8 mouse cellular contexts compared by ENCODE assay signal in the genomic region with DNA sequence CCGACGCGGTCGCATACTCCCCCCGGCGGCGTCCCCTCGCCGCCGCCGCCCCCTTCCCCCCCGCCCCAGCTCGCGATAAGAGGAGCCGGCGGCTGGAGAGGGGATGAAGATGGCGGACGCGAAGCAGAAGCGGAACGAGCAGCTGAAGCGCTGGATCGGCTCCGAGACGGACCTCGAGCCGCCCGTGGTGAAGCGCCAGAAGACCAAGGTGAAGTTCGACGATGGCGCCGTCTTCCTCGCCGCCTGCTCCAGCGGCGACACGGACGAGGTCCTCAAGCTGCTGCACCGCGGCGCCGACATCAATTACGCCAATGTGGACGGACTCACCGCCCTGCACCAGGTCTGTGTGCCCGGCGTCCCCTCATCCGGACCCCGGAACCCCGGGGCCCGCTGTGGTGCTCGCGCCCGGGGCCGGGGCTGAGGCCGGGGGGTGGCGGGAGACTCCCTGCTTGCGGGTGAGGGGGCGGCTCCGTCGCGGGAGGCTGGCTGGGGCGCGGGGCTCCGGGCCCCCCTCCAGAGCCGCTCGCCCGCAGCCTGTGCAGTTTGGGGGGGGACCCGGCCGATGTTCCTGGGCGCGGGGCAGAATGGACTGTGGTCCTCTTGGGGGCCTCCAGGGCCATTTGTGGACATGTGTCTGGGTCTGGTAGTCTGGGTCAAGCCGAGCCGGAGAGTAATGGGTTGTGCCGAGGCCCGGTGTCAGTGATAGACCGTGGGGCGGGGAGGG. TPM values are rescaled to one million over a fixed set of nuclear protein-coding genes. Genes with fewer than 3 reads are reported as not detected.
DNase-seq lines count a peak whose midpoint lies in the region; ATAC-seq and TF ChIP-seq lines count a peak whose summit lies in the region.

No protein-coding gene starts in this region.

- H3K79me2 ChIP-seq in CH12.LX (replicated peaks; ENCODE audit: control insufficient read depth, extremely low read depth, insufficient read depth, poor library complexity, severe bottlenecking) (peaks cover 35% of the 10 kb centered on the region), macrophage (ENCODE audit: inconsistent target) (peaks cover 49% of the 10 kb centered on the region)

- peak; percentile 40 for ATAC-seq in kidney, postnatal 0 days (replicated peaks; ENCODE audit: low FRiP score, low read depth)

- peak overlapping the region; percentile 55; the same call in 1 of the 2 replicates for H3K4me2 ChIP-seq in CH12.LX (ENCODE audit: insufficient read depth, low read depth, poor library complexity, severe bottlenecking)
- peak overlapping the region; percentile 75 for H3K4me2 ChIP-seq in kidney, postnatal 0 days (ENCODE audit: low read length)

- H3K27ac ChIP-seq in CH12.LX (ENCODE audit: insufficient read depth, low read depth) (peak overlapping the region; percentile 90), macrophage (peak overlapping the region; percentile 64)
- H3K27ac ChIP-seq in heart, embryonic 10.5 days, result peak overlapping the region; percentile 100
- peak overlapping the region; percentile 98 for H3K27ac ChIP-seq in kidney, postnatal 0 days

- TF ChIP-seq EP300 in CH12.LX (IDR thresholded peaks at IDR 0.05; ENCODE audit: low read length), result no peak

- TF ChIP-seq RAD21 in CH12.LX (IDR thresholded peaks at IDR 0.05; ENCODE audit: low read depth, low read length), result no peak

- TF ChIP-seq CTCF in CH12.LX (conservative IDR thresholded peaks at IDR 0.05 in 1 of 2, IDR thresholded peaks at IDR 0.05 in 1 of 2; ENCODE audit: low read depth in 2 of 2, low read length in 2 of 2), result no peak
- no peak for TF ChIP-seq CTCF in kidney, postnatal 0 days (IDR thresholded peaks at IDR 0.05; ENCODE audit: low read depth)

- under 1% methylated on average over 61 of the region's 79 CpGs for WGBS in heart, embryonic 10.5 days
- WGBS in kidney, postnatal 0 days, result 1% methylated on average over 71 of the region's 79 CpGs
- WGBS in macrophage (ENCODE audit: missing documents), result 0% methylated on average over 48 of the region's 79 CpGs

- in situ Hi-C loops in CH12.LX (cut with MboI; ENCODE audit: low pct_ligation_motif_present, low pct_unique_long_range_greater_than_20kb, low sequenced_read_pairs), result no loop called here

- no peak for TF ChIP-seq POLR2A in CH12.LX (IDR thresholded peaks at IDR 0.05; ENCODE audit: low read depth, low read length)

- H3K4me1 ChIP-seq in CH12.LX (ENCODE audit: control insufficient read depth in 1 of 2, insufficient read depth in 2 of 2), result peaks cover 0 to 31% of the 10 kb centered on the region in 2 experiments; a peak in 3 of 4 replicates
- H3K4me1 ChIP-seq in heart, embryonic 10.5 days, result peaks cover 23% of the 10 kb centered on the region; the same call in 1 of the 2 replicates
- 0 out of 2 replicates have a peak, but pooled peaks cover 6% of the 10 kb centered on the region for H3K4me1 ChIP-seq in kidney, postnatal 0 days (replicated peaks; ENCODE audit: insufficient read depth, low read length)

- H3K9me3 ChIP-seq in CH12.LX (replicated peaks; ENCODE audit: low read length), result no peaks in the 10 kb centered on the region
- no peaks in the 10 kb centered on the region for H3K9me3 ChIP-seq in heart, embryonic 10.5 days
- H3K9me3 ChIP-seq in kidney, postnatal 0 days (replicated peaks; ENCODE audit: low read length), result no peaks in the 10 kb centered on the region

- peak overlapping the region; percentile 100 for H3K9ac ChIP-seq in CH12.LX (ENCODE audit: insufficient read depth, low read depth)
- peak overlapping the region; percentile 99 for H3K9ac ChIP-seq in kidney, postnatal 0 days (ENCODE audit: low read depth, low read length)

- H3K4me3 ChIP-seq in CH12.LX (replicated peaks in 1 of 3; ENCODE audit: low read depth in 2 of 3, low read length in 2 of 3, poor library complexity in 1 of 3) (peak overlapping the region; percentile 90 to 97 (median 94)), macrophage (ENCODE audit: inconsistent target) (peak overlapping the region; percentile 95)
- peak overlapping the region; percentile 100 for H3K4me3 ChIP-seq in heart, embryonic 10.5 days
- H3K4me3 ChIP-seq in kidney, postnatal 0 days (replicated peaks; ENCODE audit: low read depth, low read length), result peak overlapping the region; percentile 100

- DNase-seq in cerebellum, adult 11-12 months, result peak; percentile 70
- DNase-seq in cerebellum, adult 11 months, result no peak
- DNase-seq in CH12.LX (ENCODE audit: extremely low read depth), result no peak
- peak; percentile 76 for DNase-seq in cerebellum, adult 9-11 months
- peak; percentile 82 for DNase-seq in heart, embryonic 10.5 days (ENCODE audit: low spot score)
- DNase-seq in kidney, postnatal 0 days (ENCODE audit: low spot score), result peak; percentile 51
- DNase-seq in spleen, postnatal 14 days (ENCODE audit: low spot score in 2 of 2), result peak; percentile 45 to 54

- H3K27me3 ChIP-seq in CH12.LX (replicated peaks), result no peaks in the 10 kb centered on the region
- H3K27me3 ChIP-seq in heart, embryonic 10.5 days (ENCODE audit: insufficient read depth, poor library complexity, severe bottlenecking), result no peaks in the 10 kb centered on the region
- H3K27me3 ChIP-seq in kidney, postnatal 0 days (ENCODE audit: insufficient read depth, low read length), result no peaks in the 10 kb centered on the region

- dilution Hi-C loops in CH12.LX (cut with MboI; ENCODE audit: extremely low pct_ligation_motif_present, extremely low pct_unique_long_range_greater_than_20kb, low sequenced_read_pairs), result no loop called here

- peaks cover 0 to 10% of the 10 kb centered on the region in 2 experiments for H3K36me3 ChIP-seq in CH12.LX (replicated peaks in 1 of 2; ENCODE audit: control insufficient read depth in 1 of 2, insufficient read depth in 1 of 2, low read length in 1 of 2)
- H3K36me3 ChIP-seq in heart, embryonic 10.5 days, result no peaks in the 10 kb centered on the region
- no peaks in the 10 kb centered on the region for H3K36me3 ChIP-seq in kidney, postnatal 0 days (ENCODE audit: insufficient read depth, low read length)
- H3K36me3 ChIP-seq in macrophage (ENCODE audit: inconsistent target), result no peaks in the 10 kb centered on the region

TF ChIP-seq in CH12.LX, 34 proteins besides CTCF, POLR2A, EP300 and RAD21:
- TF ChIP-seq TCF12 (IDR thresholded peaks at IDR 0.05; ENCODE audit: low read depth, low read length) (peak; percentile 8; the same call in 1 of the 2 replicates), MXI1 (IDR thresholded peaks at IDR 0.05; ENCODE audit: low read depth, low read length) (0 out of 2 replicates have a peak, but pooled peaks have one; percentile 63), HCFC1 (IDR thresholded peaks at IDR 0.05; ENCODE audit: low read depth, low read length) (no peak), MEF2A (IDR thresholded peaks at IDR 0.05; ENCODE audit: borderline replicate concordance, low read depth, low read length) (no peak; the same call in 1 of the 2 replicates), JUN (IDR thresholded peaks at IDR 0.05; ENCODE audit: insufficient read depth, low read depth, low read length) (no peak), SIN3A (IDR thresholded peaks at IDR 0.05; ENCODE audit: low read length) (peak; percentile 54; the same call in 1 of the 2 replicates)

RNA-seq across cellular contexts. Expression of gene Ppp1r12a, which starts 0.5 kb away (rescaled TPM):
- total RNA-seq in CH12.LX (2012; rRNA removed) (34.4 and 41.8 TPM in 2 replicates), CH12.LX (2014; rRNA removed) (70.8 and 79.8 TPM in 2 replicates)
- polyA plus RNA-seq in CH12.LX (2012; ENCODE audit: insufficient read length, low read depth) (59.7 and 60.0 TPM in 2 replicates), macrophage (2018) (62.6 to 123 TPM (median 70.0 TPM) in 3 replicates)
- 110 and 112 TPM in 2 replicates for polyA plus RNA-seq in heart, embryonic 10.5 days (2016; fragmentation: Nextera tagmentation; extraction: Ambion mirVana)
- polyA plus RNA-seq in kidney, postnatal 0 days (2015; fragmentation: Nextera tagmentation; extraction: Ambion mirVana), result 74.0 and 76.7 TPM in 2 replicates
- 100 to 1,000 TPM; 199 to 458 (median 351) TPM for total RNA-seq in macrophage (2018; cell fraction: chromatin; rRNA removed)
- total RNA-seq in macrophage (2018; cell fraction: cytosol; rRNA removed), result 100 to 1,000 TPM in 21 of 26 experiments, 10 to 100 TPM in 5; 84.3 to 119 (median 104) TPM
- total RNA-seq in macrophage (2018; cell fraction: nucleus; rRNA removed), result 100 to 1,000 TPM; 148 to 319 (median 217) TPM

Comparison
In these comparisons a context has a peak if more than half of its experiments do, and no peak if none do; other contexts are left out.
1. DNase-seq: peak in cerebellum, adult 11-12 months (single experiment), cerebellum, adult 9-11 months (single experiment), heart, embryonic 10.5 days (single experiment), kidney, postnatal 0 days (single experiment) and spleen, postnatal 14 days (2 of 2); none in cerebellum, adult 11 months (single experiment) and CH12.LX (single experiment).
2. Peak in every context shown above with its lines, with median percentiles within 50 percentile points of each other: H3K27ac ChIP-seq and H3K4me3 ChIP-seq.